Mouse (Mus musculus) liver, postnatal 0 days (tissue): ENCODE results near the gene Siglece.

Source experiments
- CTCF ChIP-seq: sonication (generic); IDR thresholded peaks from 2 replicates; pipeline ENCODE4 v1.5.1; 2016; ENCODE audit warnings: antibody characterized with exemption, low read depth
- EP300 ChIP-seq: IDR thresholded peaks from 2 replicates; pipeline ENCODE4 v1.6.1; 2016; ENCODE audit warnings: antibody characterized with exemption, low read depth, mild to moderate bottlenecking

- TF ChIP-seq EP300 (no peak), CTCF (no peak)
These were observed 25.1 kb upstream of the Siglece start for GRCm38 (mm10) chr7:43685088-43685487.
